In the genomic region with DNA sequence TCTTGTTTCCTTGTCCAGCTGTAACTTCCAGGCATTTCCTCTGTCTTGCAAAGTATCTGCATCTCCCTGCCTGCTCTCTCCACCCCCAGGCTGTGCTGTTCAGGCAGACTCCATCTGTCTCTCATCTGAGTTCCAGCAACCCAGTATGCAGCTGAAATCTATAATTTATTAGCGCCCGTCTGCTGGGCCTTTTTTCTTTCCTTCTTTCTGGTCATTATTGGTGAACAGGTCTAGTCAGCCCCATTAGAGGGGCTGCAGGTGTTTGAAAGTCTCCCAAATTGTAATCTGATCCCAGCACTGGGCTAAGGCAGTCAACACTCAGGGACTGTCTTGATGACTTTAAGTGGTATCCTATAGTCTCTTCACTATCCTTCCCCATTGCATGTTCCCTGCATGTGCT, we compare ENCODE assay signal across 15 mouse cellular contexts.
DNase-seq lines count a peak whose midpoint lies in the region; ATAC-seq and TF ChIP-seq lines count a peak whose summit lies in the region.
"Had no signal": no experiment of that assay in that cellular context is flagged by ENCODE, and none has a peak within 500 bp of the region (broad histone marks: within the 10 kb centered on the region; RNA-seq: fewer than 3 reads in every experiment).

No protein-coding gene starts in this region.

- DNase-seq in embryo, embryonic 10 days (ENCODE audit: low spot score): peak; percentile 8
- no peak for DNase-seq in embryo, embryonic 9.5 days (ENCODE audit: extremely low spot score)
- peak; percentile 54 for DNase-seq in layer of hippocampus, adult 11-12 months (ENCODE audit: low spot score)
- no peak for DNase-seq in layer of hippocampus, adult 9-10 months (ENCODE audit: low spot score)
- peak; percentile 16 for DNase-seq in ZHBTc4 (ENCODE audit: low read depth, low spot score)
- DNase-seq in layer of hippocampus, adult 8-10 months (ENCODE audit: low spot score in 2 of 2): peak; percentile 55 to 57
- no peak for DNase-seq in liver, postnatal 0 days
- DNase-seq: adrenal gland, postnatal 14 days; heart, adult 18-20 months; heart, postnatal 4 days; kidney, postnatal 36 days; liver, embryonic 13.5 days; thymus, postnatal 36 days had no signal

- H3K27ac ChIP-seq in liver, postnatal 0 days (ENCODE audit: low read depth): no peak overlapping the region
- H3K27ac ChIP-seq in kidney, embryonic 14.5 days (ENCODE audit: low read depth, low read length): no peak overlapping the region
- H3K27ac ChIP-seq: liver, embryonic 13.5 days; macrophage had no signal

- H3K4me3 ChIP-seq in liver, postnatal 0 days (ENCODE audit: low read depth, low read length): no peak overlapping the region
- no peak overlapping the region for H3K4me3 ChIP-seq in kidney, embryonic 14.5 days (ENCODE audit: low read length)
- H3K4me3 ChIP-seq: liver, embryonic 13.5 days had no signal

- no peaks in the 10 kb centered on the region for H3K27me3 ChIP-seq in liver, postnatal 0 days (ENCODE audit: insufficient read depth, low read length)
- H3K27me3 ChIP-seq in kidney, embryonic 14.5 days (ENCODE audit: control insufficient read depth, insufficient read depth, low read length): no peaks in the 10 kb centered on the region
- H3K27me3 ChIP-seq: liver, embryonic 13.5 days had no signal

- H3K9ac ChIP-seq in liver, postnatal 0 days (replicated peaks): no peak overlapping the region
- no peak overlapping the region for H3K9ac ChIP-seq in kidney, embryonic 14.5 days (ENCODE audit: low read depth, low read length)
- H3K9ac ChIP-seq: liver, embryonic 13.5 days had no signal

- whole genome bisulfite sequencing in liver, postnatal 0 days (ENCODE audit: insufficient replicate concordance): 75% methylated on average over 2 of the region's 2 CpGs
- WGBS in kidney, embryonic 14.5 days: 43% methylated on average over 2 of the region's 2 CpGs

- no peaks in the 10 kb centered on the region for H3K4me1 ChIP-seq in liver, postnatal 0 days (ENCODE audit: insufficient read depth)
- no peaks in the 10 kb centered on the region for H3K4me1 ChIP-seq in kidney, embryonic 14.5 days (ENCODE audit: control insufficient read depth, insufficient read depth, low read length)
- H3K4me1 ChIP-seq: liver, embryonic 13.5 days had no signal

- H3K9me3 ChIP-seq in liver, postnatal 0 days (ENCODE audit: low read length): no peaks in the 10 kb centered on the region
- H3K9me3 ChIP-seq in kidney, embryonic 14.5 days (ENCODE audit: control insufficient read depth, low read length): no peaks in the 10 kb centered on the region
- H3K9me3 ChIP-seq: liver, embryonic 13.5 days had no signal

- no peak overlapping the region for H3K4me2 ChIP-seq in liver, postnatal 0 days (ENCODE audit: low read depth, low read length)
- no peak overlapping the region for H3K4me2 ChIP-seq in kidney, embryonic 14.5 days (replicated peaks; ENCODE audit: low read depth, low read length)
- H3K4me2 ChIP-seq: liver, embryonic 13.5 days had no signal

- H3K36me3 ChIP-seq in liver, postnatal 0 days (replicated peaks; ENCODE audit: insufficient read depth, low read length): no peaks in the 10 kb centered on the region
- H3K36me3 ChIP-seq in kidney, embryonic 14.5 days (ENCODE audit: control insufficient read depth, insufficient read depth, low read length): no peaks in the 10 kb centered on the region
- H3K36me3 ChIP-seq: liver, embryonic 13.5 days had no signal

- TF ChIP-seq CTCF in liver, postnatal 0 days (IDR thresholded peaks at IDR 0.05; ENCODE audit: low read depth): no peak

- TF ChIP-seq EP300 in liver, postnatal 0 days (IDR thresholded peaks at IDR 0.05; ENCODE audit: low read depth): no peak

- ATAC-seq in liver, postnatal 0 days: no peak
- no peak for ATAC-seq in kidney, embryonic 14.5 days (ENCODE audit: low FRiP score, low TSS enrichment)

Comparison
In these comparisons a context has a peak if more than half of its experiments do, and no peak if none do; other contexts are left out.
1. DNase-seq: peak in embryo, embryonic 10 days (single experiment), layer of hippocampus, adult 11-12 months (single experiment), ZHBTc4 (single experiment) and layer of hippocampus, adult 8-10 months (2 of 2); none in embryo, embryonic 9.5 days (single experiment), layer of hippocampus, adult 9-10 months (single experiment) and liver, postnatal 0 days (single experiment).